Mouse (Mus musculus): ENCODE data around the gene Cap2.

The Cap2 gene

DNA sequence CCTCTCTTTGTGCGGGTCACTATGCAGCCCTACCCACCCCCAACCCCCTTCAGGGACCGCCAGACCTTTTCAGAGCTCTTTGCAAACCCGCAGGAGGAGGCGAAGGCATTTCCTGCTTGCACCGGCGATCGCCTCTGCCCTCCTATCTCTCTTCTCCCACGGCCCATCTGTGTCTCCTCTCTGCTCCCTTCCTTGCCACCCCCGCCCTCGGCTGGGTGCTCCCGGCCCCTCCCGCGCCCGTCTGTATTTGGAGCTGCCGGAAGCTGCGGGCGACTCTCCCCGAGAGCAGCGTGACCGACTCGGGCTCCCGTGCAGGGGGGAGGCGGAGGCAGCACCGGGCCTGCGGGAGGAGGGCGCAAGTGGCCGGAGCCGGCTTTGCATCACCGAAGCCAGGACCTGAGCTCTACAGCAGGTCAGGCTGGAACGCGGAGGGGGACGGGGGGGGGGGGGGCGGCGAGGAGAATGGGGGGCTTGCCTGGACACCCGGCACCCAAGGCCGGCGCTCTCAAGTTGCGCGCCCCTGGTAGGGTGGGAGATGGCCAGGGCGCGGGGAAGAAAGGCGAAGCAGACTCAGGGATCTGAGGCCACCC lies at the start of gene Cap2:
Cap2 (plus strand) TSS at position 49 of the 590 bp plus-strand sequence.
- DNase-seq (ENCODE audit: low read depth, low spot score) = peak; percentile 94

DNA sequence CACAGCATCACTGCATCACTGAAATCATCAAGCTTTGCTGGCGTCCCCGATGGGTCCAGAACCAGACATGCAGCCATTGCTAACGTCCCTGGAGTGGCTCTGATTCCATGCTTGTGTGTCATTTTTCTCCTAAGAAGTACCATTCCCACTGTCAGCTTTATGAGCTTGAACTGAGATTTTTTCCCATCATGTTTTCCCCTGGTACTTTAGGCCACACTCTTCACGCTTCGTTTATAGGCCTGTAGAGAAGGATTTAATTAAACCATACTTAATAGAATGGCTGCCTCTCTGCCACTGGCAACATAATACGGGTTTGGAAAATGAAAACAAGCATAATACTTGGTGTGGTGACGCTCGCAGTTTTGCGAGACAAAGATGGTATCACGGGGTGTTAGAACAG lies 42.1 kb upstream of the Cap2 start:
- DNase-seq (ENCODE audit: low read depth, low spot score) = no peak

DNA sequence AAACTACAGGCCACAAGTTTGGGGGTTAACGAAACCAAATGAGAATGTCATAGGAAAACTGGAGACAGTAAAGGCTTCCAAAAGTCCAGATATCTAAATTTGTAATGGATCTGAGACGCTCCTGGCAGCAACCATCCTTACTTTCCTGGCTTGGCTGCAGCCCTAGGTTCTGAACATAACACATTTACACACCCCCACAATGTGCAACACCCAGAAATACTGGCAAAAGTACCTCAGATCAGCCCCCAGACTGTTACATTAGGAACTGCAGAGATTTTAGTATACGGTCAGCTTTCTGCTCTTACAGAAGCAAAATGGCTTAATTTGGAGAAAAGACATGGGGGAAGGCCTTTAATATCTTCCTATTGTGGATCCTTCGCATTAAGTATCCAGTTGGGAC lies 39.4 kb upstream of the Cap2 start:
- peak; percentile 83 for DNase-seq (ENCODE audit: low read depth, low spot score)

DNA sequence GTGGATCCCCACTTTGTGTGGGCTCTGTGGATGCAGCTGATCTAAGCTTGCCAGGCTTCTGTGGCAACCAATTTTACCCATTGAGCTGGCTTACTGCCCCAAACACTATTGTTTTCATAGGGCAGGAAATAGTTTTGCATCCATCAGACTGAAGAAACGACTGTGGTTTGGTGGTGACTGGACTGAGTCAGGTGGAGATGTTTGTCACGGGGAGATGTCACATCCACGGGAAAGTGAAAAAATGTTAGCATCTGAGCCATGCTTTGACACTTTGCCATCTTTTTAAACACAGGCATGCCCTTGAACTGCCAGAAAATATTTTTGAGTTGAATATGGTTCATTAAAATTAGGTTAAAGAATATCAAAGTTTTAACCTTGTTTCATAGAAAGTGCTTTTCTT lies 37.9 kb upstream of the Cap2 start:
- no peak for DNase-seq (ENCODE audit: low read depth, low spot score)

DNA sequence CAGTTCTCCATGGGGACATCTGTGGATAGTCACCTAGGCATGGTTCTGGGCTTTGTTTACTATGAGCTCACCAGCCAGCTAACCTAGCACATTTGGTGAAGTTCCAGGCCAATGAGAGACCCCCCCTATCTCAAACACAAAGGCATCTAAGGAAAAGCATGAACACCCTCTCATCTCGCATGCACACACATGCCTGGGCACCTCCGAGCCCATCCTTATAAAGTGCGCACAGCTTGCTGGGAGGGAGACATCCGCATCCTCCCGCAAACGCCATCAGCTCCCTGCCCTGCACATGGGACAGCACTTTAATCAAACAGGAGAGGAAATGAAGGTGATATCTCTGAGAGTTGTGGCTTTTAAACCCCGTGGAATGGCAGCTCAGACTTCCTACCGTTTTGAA lies 33.4 kb upstream of the Cap2 start:
- no peak for DNase-seq (ENCODE audit: low read depth, low spot score)

DNA sequence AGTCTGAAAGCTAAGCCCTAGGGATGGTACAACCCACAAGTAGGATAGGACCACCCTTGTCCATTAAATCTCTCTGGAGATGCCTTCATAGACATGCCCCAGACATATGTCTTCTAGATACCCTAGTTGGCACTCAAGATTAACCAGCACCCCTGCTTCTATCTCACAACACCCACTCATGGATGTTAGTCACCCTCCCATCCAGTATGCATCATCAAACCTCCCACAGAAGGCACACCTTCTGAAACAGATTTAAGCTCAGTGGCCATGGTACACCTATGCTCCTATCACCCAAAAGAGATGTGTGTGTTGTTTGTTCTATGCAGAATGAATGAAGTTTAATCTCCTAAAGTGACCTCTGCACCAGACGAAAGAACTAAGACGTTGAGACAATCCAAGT lies 32.1 kb upstream of the Cap2 start:
- peak; percentile 69 for DNase-seq (ENCODE audit: low read depth, low spot score)

DNA sequence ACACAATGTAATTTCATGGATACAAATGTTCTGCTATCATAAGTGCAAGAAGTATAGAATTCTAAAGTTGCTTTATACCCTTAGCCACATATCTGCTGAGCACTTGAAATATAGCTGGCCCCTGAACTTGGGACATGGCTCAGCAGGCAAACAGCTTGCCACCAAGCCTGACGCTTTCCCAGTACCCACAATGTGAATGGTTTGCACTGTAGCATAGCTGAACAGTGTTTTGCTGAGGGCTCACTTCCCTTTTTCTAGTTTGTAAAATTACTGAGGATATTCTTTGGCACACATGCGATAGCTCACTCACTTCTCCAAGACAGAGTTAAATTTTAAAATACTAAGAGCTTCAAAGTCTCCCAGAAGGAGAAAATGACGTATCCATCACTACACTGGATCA lies 20.4 kb upstream of the Cap2 start:
- DNase-seq (ENCODE audit: low read depth, low spot score) = no peak

DNA sequence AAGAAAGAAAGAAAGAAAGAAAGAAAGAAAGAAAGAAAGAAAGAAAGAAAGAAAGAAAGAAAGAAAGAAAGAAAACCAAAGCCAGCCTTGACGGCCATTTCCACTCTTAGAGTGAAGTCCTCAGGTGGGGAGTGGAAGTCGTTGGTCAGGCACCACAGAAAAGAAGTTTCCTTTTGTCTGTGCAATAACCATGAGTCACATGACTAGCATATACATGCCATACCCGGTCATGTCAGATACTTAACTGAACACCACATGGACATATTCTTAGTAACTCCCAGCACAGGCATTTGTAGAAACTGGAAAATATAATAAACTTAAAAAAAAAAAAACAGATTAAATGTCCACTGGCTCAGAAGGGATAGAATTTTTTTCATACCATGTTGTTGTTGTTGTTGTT lies 16.0 kb upstream of the Cap2 start:
- DNase-seq (ENCODE audit: low read depth, low spot score) = no peak

DNA sequence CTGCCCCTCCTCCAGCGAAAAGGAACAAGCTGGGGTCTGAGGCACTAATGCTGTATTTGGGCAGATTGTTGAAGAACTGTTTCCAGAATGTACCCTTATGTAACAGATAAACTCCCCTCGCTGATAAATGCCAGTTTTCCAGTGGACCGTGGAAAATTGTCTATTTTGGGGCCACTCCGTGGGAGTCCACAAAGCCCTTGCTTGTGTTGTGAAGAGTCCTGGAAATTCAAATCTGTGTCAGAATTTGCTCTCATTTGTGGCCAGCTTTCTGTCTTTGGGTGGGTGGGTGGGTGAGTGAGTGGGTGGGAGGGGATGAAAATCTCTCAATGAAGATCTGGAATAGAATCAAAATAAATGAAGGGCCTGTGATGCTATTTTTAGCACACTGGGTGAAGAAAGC lies 13.5 kb upstream of the Cap2 start:
- peak; percentile 78 for DNase-seq (ENCODE audit: low read depth, low spot score)

DNA sequence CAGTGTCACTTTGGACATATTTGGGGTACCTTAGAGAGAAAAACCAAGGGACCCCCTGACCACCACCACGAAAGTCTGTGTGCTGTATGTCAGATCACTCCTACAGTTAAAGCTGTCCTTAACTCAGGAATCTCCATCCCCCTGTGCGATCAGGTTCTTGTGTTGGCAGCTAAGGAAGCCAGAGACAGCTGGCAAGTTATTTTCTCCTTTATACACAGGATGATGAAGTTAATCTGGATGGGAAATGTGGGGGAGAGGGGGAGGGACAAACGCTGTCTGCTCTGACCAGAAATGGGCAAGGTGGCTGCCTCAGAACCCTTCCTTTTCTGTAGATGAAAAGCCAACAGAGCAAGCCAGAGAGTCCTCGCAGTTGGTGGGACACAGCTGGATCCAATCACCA lies 11.0 kb upstream of the Cap2 start:
- DNase-seq (ENCODE audit: low read depth, low spot score) = peak; percentile 75

DNA sequence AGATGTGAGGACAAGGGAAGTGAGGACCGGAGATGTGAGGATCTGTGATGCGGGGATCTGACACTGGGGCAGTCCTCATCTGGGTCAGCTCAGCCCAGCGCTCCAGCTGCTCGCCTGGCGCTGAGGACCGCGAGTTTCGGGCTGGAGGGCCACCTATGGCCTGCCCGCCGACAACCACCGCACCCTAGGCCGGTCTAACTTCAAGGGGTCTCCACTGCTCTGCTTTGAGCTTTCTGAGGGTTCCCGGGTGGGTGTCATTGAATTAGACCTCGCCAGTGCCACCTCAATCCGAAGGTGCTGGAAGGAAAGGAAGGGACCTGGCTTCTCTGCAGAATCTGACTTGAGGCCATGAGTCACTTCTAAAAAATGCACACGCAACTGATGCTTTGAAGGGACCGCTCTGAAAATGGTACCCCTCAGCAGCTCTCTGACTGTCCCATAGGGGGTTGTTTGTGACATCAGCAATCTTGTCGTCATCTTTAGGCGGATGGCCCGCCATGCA lies 793 bp downstream of the Cap2 start:
- peak; percentile 74 for DNase-seq (ENCODE audit: low read depth, low spot score)

DNA sequence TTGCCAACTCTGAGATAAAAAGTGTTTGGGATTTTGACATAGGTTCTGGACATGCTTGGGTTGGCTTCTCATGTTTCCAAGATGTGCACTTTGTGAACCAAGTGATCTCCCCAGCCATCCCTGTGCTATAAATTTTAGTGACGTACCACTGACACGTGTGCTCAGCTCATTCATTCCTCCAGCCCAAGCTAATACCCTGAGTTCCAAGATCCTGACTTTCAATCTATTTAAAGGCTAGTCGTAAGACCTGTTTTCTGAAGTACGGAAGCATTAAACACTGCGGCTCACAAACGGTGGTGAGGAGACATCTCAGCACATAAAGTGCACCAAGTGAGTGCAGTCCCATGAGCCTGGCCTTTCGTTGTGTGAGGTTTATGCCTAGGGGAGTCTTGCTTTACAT lies 6.3 kb downstream of the Cap2 start:
- DNase-seq (ENCODE audit: low read depth, low spot score) = no peak

DNA sequence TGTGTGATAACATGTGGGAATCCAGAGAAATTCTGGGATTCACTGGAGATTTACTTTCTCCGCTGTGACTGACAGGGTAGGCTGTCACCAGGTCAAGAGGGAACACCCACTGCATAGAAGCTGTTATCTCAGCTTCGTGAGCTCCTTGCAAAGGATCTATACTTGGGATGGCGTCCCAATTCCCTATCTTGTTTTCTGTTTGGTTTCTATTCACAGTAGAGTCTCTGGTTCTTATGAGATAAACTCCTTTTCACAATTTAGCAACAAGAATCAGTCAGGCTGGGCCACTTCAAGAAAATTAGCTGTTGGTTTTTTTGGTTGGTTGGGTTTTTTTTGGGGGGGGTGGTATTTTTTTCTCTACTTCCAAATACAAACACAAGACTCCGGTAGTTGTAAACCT lies 7.2 kb downstream of the Cap2 start:
- DNase-seq (ENCODE audit: low read depth, low spot score) = no peak

DNA sequence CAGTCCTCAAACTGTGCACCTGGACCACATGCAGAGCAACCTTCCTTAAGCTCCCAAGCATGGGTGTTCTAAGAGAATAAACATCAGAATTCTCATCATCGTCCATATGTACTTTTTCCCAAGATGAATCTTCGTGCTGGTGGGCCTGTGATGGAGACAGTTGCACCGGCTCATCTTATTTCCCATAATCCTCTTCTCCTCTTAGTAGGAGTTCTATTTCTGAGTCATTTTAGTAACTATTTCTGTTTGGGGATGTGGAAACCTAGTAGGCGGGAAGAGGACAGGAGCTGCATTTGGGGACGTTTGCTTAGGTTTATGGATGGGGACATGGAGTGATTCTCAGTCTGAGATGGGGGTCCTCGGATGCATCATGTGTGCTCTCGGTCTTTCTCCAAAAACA lies 8.8 kb downstream of the Cap2 start:
- DNase-seq (ENCODE audit: low read depth, low spot score) = peak; percentile 55

DNA sequence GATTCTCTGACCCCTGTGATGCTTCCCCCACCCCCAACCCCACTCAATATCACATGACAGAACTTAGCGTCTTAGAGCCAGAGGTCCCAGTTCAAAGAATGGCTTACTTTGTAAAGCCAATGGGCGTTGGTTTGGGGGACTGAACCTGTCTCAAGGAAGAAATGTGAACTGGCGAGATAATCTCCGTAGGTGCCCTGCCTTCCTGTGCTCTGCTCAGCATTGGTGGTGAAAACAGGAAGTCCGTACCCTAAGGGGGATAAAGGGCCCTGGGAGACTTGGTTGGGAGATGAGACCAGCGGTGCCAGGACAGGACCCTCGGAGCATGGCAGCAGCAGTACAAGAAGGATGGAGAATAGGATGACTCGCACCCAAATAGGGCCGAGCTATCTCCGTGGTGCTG lies 12.8 kb downstream of the Cap2 start:
- no peak for DNase-seq (ENCODE audit: low read depth, low spot score)

DNA sequence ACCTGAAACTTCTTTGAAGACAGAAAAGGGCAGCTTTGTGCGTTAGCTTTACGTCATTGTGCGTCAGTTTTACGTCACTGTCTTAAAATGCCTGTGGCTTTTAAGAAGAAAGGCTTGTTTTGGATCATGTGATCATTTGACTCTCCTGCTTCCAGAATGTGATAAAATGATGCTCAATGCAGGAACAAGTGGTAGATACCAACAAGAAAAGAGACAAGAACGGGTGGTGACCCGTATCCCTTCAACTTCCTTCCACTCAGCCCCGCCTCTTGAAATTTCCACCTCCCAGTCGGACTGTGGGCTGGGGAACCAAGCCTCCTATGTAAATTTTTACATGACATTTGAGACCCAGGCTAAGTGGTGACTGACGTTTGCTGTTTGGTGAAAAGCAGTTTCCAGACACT lies 13.5 kb downstream of the Cap2 start:
- DNase-seq (ENCODE audit: low read depth, low spot score) = no peak

DNA sequence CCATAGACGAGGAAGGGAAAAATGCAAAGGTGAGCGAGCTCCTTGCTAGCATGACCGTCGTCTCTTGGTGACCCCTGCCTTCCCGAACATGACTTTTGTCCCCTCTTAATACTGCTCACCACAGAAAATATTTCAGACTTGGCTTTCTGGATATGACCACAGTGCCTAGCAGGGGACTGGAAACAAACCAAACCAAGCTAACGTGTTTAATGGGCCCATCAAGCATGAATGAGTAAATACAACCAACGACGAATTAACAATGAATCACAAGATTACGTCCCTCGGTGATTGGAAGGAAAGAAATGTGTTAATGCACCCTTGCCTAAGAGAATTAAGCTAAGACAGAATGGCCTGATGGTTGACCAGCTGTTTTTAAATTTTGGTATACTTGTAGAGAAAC lies 13.9 kb downstream of the Cap2 start:
- DNase-seq (ENCODE audit: low read depth, low spot score) = peak; percentile 8

DNA sequence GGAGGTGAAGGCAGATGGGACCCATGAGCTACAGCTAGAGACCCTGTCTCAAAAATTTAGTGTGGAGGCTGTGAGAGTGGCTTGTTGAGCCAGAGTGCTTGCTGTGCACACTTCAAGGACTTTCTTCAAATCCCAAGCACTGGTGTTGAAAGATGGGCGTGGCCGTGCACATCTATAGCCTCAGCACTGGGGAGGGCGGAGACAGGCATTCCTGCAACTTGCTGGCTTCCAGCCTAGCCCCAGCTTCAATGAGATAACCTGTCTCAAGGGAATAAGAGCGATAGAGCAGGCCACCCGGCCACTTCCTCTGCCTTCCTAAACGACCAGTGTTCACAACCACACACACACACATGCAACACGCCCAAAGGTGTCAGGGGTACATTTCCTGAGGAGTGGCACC lies 14.5 kb downstream of the Cap2 start:
- no peak for DNase-seq (ENCODE audit: low read depth, low spot score)

DNA sequence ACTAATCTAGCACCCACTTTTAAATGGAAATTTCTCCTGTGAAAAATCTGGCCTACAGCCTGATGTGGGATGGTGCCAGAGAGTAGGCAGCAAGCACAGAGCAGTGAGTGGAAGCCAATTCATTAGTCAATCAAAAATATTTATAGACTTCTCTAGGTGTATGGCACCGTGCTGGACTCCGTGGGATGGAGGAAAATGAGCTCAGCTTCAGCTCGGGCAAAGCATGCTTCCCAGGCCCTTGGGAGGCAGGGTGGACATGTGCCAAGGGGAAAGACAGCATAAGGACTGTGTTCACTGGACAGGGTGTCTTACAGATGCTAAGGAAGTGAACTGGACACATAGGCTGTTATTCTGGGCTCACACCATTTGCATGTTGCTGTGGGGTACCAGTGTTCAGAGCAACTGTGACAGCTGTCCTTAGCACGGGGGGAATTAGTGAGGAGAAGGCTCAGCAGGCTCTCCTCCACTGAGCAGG lies 15.6 kb downstream of the Cap2 start:
- peak; percentile 91 for DNase-seq (ENCODE audit: low read depth, low spot score)

DNA sequence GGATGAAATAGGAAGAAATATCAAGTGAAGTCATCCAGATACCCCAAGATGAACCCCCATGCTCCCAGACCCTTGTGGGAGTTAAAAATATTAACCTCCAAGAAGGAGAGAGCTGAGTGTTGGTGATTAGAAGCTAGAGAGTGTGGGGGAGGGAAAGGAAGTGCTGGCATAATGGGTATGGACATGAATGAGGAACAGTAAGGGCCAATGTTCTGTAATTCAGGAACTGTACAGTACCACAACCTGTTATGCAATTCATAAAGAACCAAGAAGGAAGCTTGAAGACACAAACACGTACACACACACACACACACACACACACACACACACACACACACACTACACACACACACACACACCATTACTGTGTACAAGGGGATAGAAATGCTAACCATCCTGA lies 19.8 kb downstream of the Cap2 start:
- DNase-seq (ENCODE audit: low read depth, low spot score) = no peak

DNA sequence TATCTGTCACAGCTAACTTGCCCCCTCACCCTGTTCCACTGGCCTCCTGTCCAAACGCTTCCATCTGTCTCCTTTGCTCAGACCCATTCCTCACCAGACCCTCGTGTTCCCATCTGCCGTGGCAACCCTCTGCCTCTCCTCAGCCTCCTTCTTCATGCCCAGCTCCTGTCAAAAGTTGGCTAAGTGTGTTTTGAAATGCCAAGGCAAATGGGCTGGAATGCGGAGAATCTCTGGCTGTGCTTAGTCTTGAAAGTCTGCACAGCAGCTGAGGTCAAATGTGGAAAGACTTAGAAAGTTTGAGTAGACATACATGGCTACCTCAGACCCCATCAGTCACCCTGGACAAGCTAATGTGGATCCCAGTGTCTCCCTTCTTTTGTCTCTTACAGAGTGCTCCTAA lies 21.1 kb downstream of the Cap2 start:
- DNase-seq (ENCODE audit: low read depth, low spot score) = no peak

DNA sequence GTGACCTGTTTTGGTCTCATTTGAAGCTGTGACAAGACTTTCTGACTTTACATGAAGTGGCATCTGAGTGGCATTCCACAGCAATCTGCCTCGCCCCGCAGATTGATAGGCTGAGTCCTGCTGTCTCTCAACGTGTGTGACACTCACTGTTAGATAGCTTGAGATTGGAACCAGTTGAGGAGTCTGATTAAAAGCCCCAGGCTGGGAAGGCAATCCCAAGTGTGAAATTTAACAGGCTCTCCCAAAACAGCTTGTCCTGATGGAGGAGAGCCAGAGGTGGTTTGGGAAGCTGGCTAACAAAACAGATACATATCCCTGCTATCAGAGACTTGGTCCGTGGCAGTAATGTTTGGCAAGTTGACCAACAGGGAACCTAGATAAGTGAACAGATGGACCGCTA lies 21.6 kb downstream of the Cap2 start:
- DNase-seq (ENCODE audit: low read depth, low spot score) = peak; percentile 61

DNA sequence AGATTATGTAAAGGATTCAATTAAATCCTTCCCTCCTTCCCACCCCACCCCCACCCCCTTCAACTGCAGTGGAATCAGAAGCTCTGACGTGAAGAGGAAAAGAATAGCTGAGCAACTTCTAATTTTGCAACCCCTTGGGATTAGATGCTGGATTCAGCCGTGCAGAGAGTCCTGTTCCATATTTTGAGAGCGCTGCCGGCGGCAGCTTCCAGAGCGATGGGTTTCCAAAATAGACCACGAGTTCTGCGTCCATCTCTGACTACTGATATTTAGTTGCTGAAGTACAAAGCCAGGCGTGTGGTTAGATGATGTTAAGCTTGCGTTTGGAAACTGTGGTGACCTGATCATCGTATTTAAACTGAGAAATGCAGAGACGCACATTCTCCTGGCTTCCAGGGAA lies 22.1 kb downstream of the Cap2 start:
- DNase-seq (ENCODE audit: low read depth, low spot score) = peak; percentile 77
